Comparison of ENCODE assay signal across 26 mouse cellular contexts in the genomic region with DNA sequence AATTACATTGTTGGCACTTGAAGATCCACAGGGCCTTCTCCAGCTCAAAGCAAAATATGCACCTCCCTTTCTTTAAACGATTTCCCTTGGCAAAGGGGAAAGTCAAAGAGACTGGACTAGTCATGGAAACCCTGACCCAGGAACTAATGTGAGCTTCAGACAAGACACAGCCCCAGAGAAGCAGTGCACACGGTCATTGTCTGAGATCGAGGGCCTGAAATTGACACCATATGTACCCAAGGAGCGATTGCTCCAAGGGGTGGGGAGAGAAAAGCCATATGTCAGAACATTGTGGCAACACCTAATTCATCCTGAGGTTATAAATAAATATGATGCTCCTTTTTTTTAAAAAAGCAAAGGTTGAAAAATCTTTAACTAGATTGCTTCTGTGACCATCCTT.
DNase-seq lines count a peak whose midpoint lies in the region; ATAC-seq lines count a peak whose summit lies in the region.
"Had no signal": no experiment of that assay in that cellular context is flagged by ENCODE, and none has a peak within 500 bp of the region (broad histone marks: within the 10 kb centered on the region; RNA-seq: fewer than 3 reads in every experiment).

No protein-coding gene starts in this region.

- H3K27me3 ChIP-seq in hindbrain, embryonic 10.5 days (ENCODE audit: insufficient read depth, poor library complexity, severe bottlenecking), result no peaks in the 10 kb centered on the region
- no peaks in the 10 kb centered on the region for H3K27me3 ChIP-seq in hindbrain, embryonic 12.5 days
- H3K27me3 ChIP-seq in embryonic facial prominence, embryonic 15.5 days, result no peaks in the 10 kb centered on the region
- peaks cover 5% of the 10 kb centered on the region; the same call in 1 of the 2 replicates for H3K27me3 ChIP-seq in limb, embryonic 12.5 days
- H3K27me3 ChIP-seq in forebrain, embryonic 12.5 days, result no peaks in the 10 kb centered on the region
- H3K27me3 ChIP-seq: forebrain, embryonic 15.5 days; heart, embryonic 15.5 days; megakaryocyte, embryonic 14.5 days; neural tube, embryonic 12.5 days; stomach, embryonic 15.5 days had no signal

- DNase-seq in hindbrain, embryonic 10.5 days (ENCODE audit: low spot score), result no peak
- no peak for DNase-seq in right cerebral cortex, postnatal 4 days
- DNase-seq in frontal cortex, postnatal 36 days (ENCODE audit: low spot score in 2 of 2), result no peak
- DNase-seq: adrenal gland, adult 8-10 months; cerebellum, adult 18-20 months; cerebellum, postnatal 14 days; heart, postnatal 36 days; kidney, adult 18-20 months; left cerebral cortex, postnatal 4 days; lung, embryonic 14.5 days; midbrain, embryonic 14.5 days; retina, postnatal 1 day; thymus, postnatal 36 days had no signal

- no peak overlapping the region for H3K4me3 ChIP-seq in hindbrain, embryonic 10.5 days
- H3K4me3 ChIP-seq in hindbrain, embryonic 12.5 days, result no peak overlapping the region
- H3K4me3 ChIP-seq in embryonic facial prominence, embryonic 15.5 days (replicated peaks), result no peak overlapping the region
- no peak overlapping the region for H3K4me3 ChIP-seq in limb, embryonic 12.5 days (replicated peaks)
- H3K4me3 ChIP-seq in forebrain, embryonic 12.5 days (replicated peaks), result no peak overlapping the region
- H3K4me3 ChIP-seq: forebrain, embryonic 15.5 days; heart, embryonic 15.5 days; megakaryocyte, embryonic 14.5 days; neural tube, embryonic 12.5 days; stomach, embryonic 15.5 days had no signal

- H3K4me2 ChIP-seq in hindbrain, embryonic 12.5 days (replicated peaks), result no peak overlapping the region
- no peak overlapping the region for H3K4me2 ChIP-seq in embryonic facial prominence, embryonic 15.5 days (replicated peaks)
- H3K4me2 ChIP-seq in limb, embryonic 12.5 days, result peak overlapping the region; percentile 21
- no peak overlapping the region for H3K4me2 ChIP-seq in forebrain, embryonic 12.5 days
- H3K4me2 ChIP-seq: forebrain, embryonic 15.5 days; heart, embryonic 15.5 days; lung, embryonic 14.5 days; neural tube, embryonic 12.5 days; stomach, embryonic 15.5 days had no signal

- H3K36me3 ChIP-seq in hindbrain, embryonic 10.5 days, result no peaks in the 10 kb centered on the region
- no peaks in the 10 kb centered on the region for H3K36me3 ChIP-seq in hindbrain, embryonic 12.5 days
- no peaks in the 10 kb centered on the region for H3K36me3 ChIP-seq in embryonic facial prominence, embryonic 15.5 days
- no peaks in the 10 kb centered on the region for H3K36me3 ChIP-seq in limb, embryonic 12.5 days
- no peaks in the 10 kb centered on the region for H3K36me3 ChIP-seq in forebrain, embryonic 12.5 days (replicated peaks)
- H3K36me3 ChIP-seq: forebrain, embryonic 15.5 days; heart, embryonic 15.5 days; neural tube, embryonic 12.5 days; stomach, embryonic 15.5 days had no signal

- H3K4me1 ChIP-seq in hindbrain, embryonic 10.5 days (replicated peaks), result peaks cover 4% of the 10 kb centered on the region; the same call in 1 of the 2 replicates
- no peaks in the 10 kb centered on the region for H3K4me1 ChIP-seq in hindbrain, embryonic 12.5 days
- peaks cover 17% of the 10 kb centered on the region for H3K4me1 ChIP-seq in embryonic facial prominence, embryonic 15.5 days
- peaks cover 38% of the 10 kb centered on the region for H3K4me1 ChIP-seq in limb, embryonic 12.5 days (replicated peaks)
- no peaks in the 10 kb centered on the region for H3K4me1 ChIP-seq in forebrain, embryonic 12.5 days
- H3K4me1 ChIP-seq: forebrain, embryonic 15.5 days; heart, embryonic 15.5 days; megakaryocyte, embryonic 14.5 days; neural tube, embryonic 12.5 days; stomach, embryonic 15.5 days had no signal

- no peak overlapping the region for H3K9ac ChIP-seq in hindbrain, embryonic 12.5 days
- H3K9ac ChIP-seq in embryonic facial prominence, embryonic 15.5 days, result no peak overlapping the region
- no peak overlapping the region for H3K9ac ChIP-seq in limb, embryonic 12.5 days (replicated peaks)
- no peak overlapping the region for H3K9ac ChIP-seq in forebrain, embryonic 12.5 days
- H3K9ac ChIP-seq: forebrain, embryonic 15.5 days; heart, embryonic 15.5 days; liver, embryonic 14.5 days; lung, embryonic 14.5 days; neural tube, embryonic 12.5 days; stomach, embryonic 15.5 days had no signal

- H3K9me3 ChIP-seq in hindbrain, embryonic 10.5 days, result no peaks in the 10 kb centered on the region
- H3K9me3 ChIP-seq in hindbrain, embryonic 12.5 days (replicated peaks), result no peaks in the 10 kb centered on the region
- H3K9me3 ChIP-seq in embryonic facial prominence, embryonic 15.5 days (replicated peaks), result no peaks in the 10 kb centered on the region
- H3K9me3 ChIP-seq in limb, embryonic 12.5 days, result no peaks in the 10 kb centered on the region
- no peaks in the 10 kb centered on the region for H3K9me3 ChIP-seq in forebrain, embryonic 12.5 days
- H3K9me3 ChIP-seq: forebrain, embryonic 15.5 days; heart, embryonic 15.5 days; neural tube, embryonic 12.5 days; stomach, embryonic 15.5 days had no signal

- WGBS in hindbrain, embryonic 10.5 days, result 50% methylated on average over 4 of the region's 4 CpGs
- WGBS in hindbrain, embryonic 12.5 days, result 51% methylated on average over 4 of the region's 4 CpGs
- WGBS in embryonic facial prominence, embryonic 15.5 days, result 27% methylated on average over 4 of the region's 4 CpGs
- 17% methylated on average over 4 of the region's 4 CpGs for WGBS in limb, embryonic 12.5 days
- WGBS in forebrain, embryonic 12.5 days, result 63% methylated on average over 4 of the region's 4 CpGs

- ATAC-seq in hindbrain, embryonic 12.5 days (ENCODE audit: low FRiP score), result no peak
- peak; percentile 51; the same call in 1 of the 2 replicates for ATAC-seq in embryonic facial prominence, embryonic 15.5 days (ENCODE audit: insufficient number of reproducible peaks, low FRiP score, low TSS enrichment, low read depth)
- ATAC-seq in limb, embryonic 12.5 days (ENCODE audit: insufficient number of reproducible peaks, insufficient read depth, low FRiP score, low TSS enrichment, low read depth), result peak; percentile 79
- no peak for ATAC-seq in forebrain, embryonic 12.5 days (ENCODE audit: low FRiP score)
- ATAC-seq: activated CD4-positive, CD25-positive, alpha-beta regulatory T cell, adult 4 months; forebrain, embryonic 15.5 days; hindbrain, postnatal 0 days had no signal

- H3K27ac ChIP-seq in hindbrain, embryonic 10.5 days, result 0 out of 2 replicates have a peak overlapping the region, but pooled peaks have one; percentile 50
- no peak overlapping the region for H3K27ac ChIP-seq in hindbrain, embryonic 12.5 days
- peak overlapping the region; percentile 17; the same call in 1 of the 2 replicates for H3K27ac ChIP-seq in embryonic facial prominence, embryonic 15.5 days (replicated peaks)
- peak overlapping the region; percentile 72 for H3K27ac ChIP-seq in limb, embryonic 12.5 days
- no peak overlapping the region for H3K27ac ChIP-seq in forebrain, embryonic 12.5 days
- H3K27ac ChIP-seq: forebrain, embryonic 15.5 days; heart, embryonic 15.5 days; hindbrain, postnatal 0 days; kidney, postnatal 0 days; liver, embryonic 14.5 days; neural tube, embryonic 12.5 days; stomach, embryonic 15.5 days had no signal

Comparison
In these comparisons a context has a peak if more than half of its experiments do, and no peak if none do; other contexts are left out.
1. H3K27ac ChIP-seq: peak in hindbrain, embryonic 10.5 days (single experiment), embryonic facial prominence, embryonic 15.5 days (single experiment) and limb, embryonic 12.5 days (single experiment); none in hindbrain, embryonic 12.5 days (single experiment) and forebrain, embryonic 12.5 days (single experiment).
2. ATAC-seq: peak in embryonic facial prominence, embryonic 15.5 days (single experiment) and limb, embryonic 12.5 days (single experiment); none in hindbrain, embryonic 12.5 days (single experiment) and forebrain, embryonic 12.5 days (single experiment).